Mouse (Mus musculus) liver (tissue): ENCODE measurements at regions not wholly inside any gene's neighbourhood (a gene's known extent, or its start where the extent isn't known, plus 50 kb on each side); places are given as distances from the start of the nearest gene placed in this dataset.
A peak's percentile ranks its signal among the peaks of the same experiment; 100 is the strongest.
"Not testable (repeated sequence)": the region's sequence is repeated elsewhere in the genome, so short reads cannot be mapped to it uniquely, and the experiment has no call there.

Source experiments
- DNase-seq: peaks from one replicate; pipeline ENCODE4 v3.0.0-alpha.2; 2020; ENCODE audit warnings: mixed read lengths

DNA sequence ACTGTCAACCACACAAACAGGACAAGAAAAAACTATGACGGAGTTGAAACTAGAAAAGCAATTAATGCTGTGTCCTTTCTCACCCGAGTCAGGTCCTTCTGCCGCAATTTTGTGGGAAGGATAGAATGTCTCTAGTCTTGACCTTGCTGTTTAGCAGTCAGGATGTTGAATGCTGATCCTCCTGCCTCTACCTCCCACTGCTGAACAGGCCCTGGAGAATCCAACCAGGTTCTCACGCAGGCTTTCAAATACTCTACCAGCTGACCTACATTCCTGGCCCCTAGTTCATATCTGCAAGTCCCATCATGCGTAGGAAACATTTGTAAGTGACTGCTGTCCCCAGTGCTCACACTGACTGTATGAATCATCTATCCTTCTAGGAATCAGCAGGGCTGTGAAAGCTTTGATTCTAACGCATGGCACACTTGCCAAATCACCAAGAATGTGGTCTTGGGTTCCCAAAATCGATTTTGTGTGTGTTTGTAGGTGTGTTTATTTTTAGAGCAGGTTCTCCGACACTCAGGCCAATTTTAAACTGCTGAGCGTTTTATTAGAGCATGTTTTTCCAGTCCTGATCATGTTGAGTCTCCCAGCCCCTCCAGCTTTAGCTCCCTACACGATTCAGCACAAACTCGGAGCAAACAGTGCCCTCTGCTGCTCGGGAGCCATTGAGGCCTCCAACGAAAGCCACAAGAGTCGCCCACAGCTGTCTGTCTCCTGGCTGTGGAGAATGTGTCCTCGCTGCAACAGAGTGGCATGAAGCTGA is 545.4 kb downstream of the Zfp704 start:
- peak; percentile 39 for DNase-seq

- DNase-seq, result no peak
Observed at GRCm38 (mm10) chr3:9063662-9064061, 546.2 kb downstream of the Zfp704 start.

DNA sequence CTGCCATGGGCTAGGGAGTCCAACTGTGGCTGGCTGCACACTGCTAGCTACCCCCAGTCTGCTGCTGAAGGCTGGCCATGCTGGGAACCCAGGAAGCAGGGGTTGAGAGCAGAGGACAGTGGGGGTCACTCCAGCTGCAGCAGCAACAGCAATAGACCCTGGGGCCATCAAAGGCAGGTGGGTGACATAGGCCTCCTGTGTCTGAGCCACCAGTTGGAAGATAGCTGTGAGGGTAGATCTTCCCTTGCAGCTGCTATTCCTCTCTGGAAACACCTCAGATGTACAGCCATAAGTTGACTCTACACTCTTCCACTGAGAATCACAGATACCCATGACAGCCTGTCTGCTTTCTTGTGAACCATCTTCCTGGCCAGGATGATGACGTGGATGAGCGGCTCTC is 548.5 kb downstream of the Zfp704 start:
- no peak for DNase-seq

DNA sequence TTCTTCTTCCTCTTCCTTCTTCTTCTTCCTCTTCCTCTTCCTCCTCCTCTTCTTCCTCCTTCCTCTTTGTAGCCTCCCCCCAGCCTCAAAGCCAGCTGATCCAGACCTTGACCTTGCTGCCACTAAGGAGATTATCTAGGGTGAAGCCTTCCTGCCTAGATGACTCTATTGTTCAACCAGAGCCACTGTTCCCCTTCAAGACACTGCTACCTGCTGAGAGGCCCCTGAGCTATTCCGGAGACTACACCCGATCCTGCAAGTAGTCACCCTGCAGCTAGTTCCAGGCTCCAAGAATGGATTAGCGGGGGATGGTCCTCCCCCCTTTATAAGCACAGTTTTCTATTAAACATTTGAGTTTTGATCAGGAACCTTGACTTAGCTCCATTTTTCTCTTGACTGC is 552.2 kb downstream of the Zfp704 start:
- not testable (repeated sequence) for DNase-seq

- no peak for DNase-seq
Observed at GRCm38 (mm10) chr3:9056846-9057245, 553.0 kb downstream of the Zfp704 start.

DNA sequence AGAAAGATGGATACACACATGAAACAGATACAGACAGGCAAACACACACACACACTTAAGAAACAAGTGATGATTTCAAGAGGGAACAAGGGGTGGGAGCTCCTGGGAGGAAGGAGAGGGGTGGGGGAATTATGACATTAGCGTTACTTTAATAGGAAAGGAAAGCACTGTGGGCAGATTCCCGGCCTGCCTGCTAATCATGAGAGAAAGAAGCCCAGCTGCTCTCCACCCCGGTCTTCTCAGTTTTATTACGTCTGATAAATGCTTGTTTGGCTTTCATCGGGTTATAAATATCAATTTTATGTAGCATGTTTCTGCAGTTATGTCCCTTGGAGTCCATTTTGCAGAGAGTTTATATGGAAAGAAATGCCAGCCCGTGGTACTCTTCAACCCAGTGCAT is 554.1 kb downstream of the Zfp704 start:
- no peak for DNase-seq
